ENCODE assay signal across 8 mouse cellular contexts in the genomic region with DNA sequence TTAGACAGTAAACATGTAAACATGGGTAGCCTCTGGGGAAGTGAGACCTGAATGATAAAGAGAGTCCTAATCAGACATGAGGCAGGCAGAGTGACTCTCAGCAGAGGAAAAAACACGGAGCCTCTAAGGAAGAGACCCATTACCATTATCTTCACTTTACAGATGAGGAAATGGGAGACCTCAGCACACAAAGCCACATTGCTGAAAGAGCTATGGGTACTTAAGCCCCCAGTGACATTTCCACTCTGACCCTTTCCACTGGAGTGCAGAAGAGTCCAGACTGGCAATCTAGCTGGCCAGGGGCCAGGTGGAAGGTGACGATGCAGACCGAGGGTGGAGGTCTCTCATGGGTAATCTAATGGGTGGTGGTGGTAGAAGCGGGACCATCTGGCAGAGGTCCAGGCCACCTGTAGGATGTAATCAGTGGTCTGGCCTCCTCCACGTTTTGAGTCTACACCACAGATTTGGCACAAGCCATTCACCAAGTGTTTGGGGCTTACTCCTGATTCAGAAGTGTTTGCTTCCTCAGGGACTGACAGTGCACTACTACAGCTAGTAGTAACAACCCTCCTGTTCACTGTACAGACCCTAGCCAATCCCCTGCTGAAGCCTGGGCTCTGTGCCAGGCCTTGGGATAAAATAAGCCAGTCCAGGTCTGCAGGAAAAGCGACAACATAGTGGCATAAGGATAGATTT. TPM values are rescaled to one million over a fixed set of nuclear protein-coding genes. Genes with fewer than 3 reads are reported as not detected.
DNase-seq lines count a peak whose midpoint lies in the region; ATAC-seq and TF ChIP-seq lines count a peak whose summit lies in the region.

No protein-coding gene starts in this region.

- peaks cover 100% of the 10 kb centered on the region for H3K4me1 ChIP-seq in megakaryocyte, embryonic 14.5 days
- peaks cover 56% of the 10 kb centered on the region for H3K4me1 ChIP-seq in forebrain, embryonic 13.5 days
- peaks cover 49% of the 10 kb centered on the region for H3K4me1 ChIP-seq in intestine, embryonic 15.5 days (replicated peaks)
- H3K4me1 ChIP-seq in lung, postnatal 0 days (ENCODE audit: insufficient read depth, low read depth, low read length) = peaks cover 64% of the 10 kb centered on the region

- no peaks in the 10 kb centered on the region for H3K27me3 ChIP-seq in megakaryocyte, embryonic 14.5 days (replicated peaks)
- no peaks in the 10 kb centered on the region for H3K27me3 ChIP-seq in forebrain, embryonic 13.5 days
- H3K27me3 ChIP-seq in intestine, embryonic 15.5 days (replicated peaks) = no peaks in the 10 kb centered on the region
- H3K27me3 ChIP-seq in lung, postnatal 0 days (replicated peaks; ENCODE audit: insufficient read depth, low read length) = no peaks in the 10 kb centered on the region

- WGBS in forebrain, embryonic 13.5 days = 44% methylated on average over 6 of the region's 6 CpGs
- 33% methylated on average over 6 of the region's 6 CpGs for WGBS in intestine, embryonic 15.5 days
- WGBS in lung, postnatal 0 days = 13% methylated on average over 6 of the region's 6 CpGs

- H3K9ac ChIP-seq in forebrain, embryonic 13.5 days = no peak overlapping the region
- no peak overlapping the region for H3K9ac ChIP-seq in intestine, embryonic 15.5 days
- no peak overlapping the region for H3K9ac ChIP-seq in lung, postnatal 0 days (replicated peaks; ENCODE audit: low read depth)

- peaks cover 4% of the 10 kb centered on the region; the same call in 1 of the 2 replicates for H3K9me3 ChIP-seq in megakaryocyte, embryonic 14.5 days
- H3K9me3 ChIP-seq in forebrain, embryonic 13.5 days (replicated peaks) = no peaks in the 10 kb centered on the region
- H3K9me3 ChIP-seq in intestine, embryonic 15.5 days = no peaks in the 10 kb centered on the region
- no peaks in the 10 kb centered on the region for H3K9me3 ChIP-seq in lung, postnatal 0 days (ENCODE audit: low read length)

- ATAC-seq in megakaryocyte, adult 5-6 weeks (ENCODE audit: poor library complexity, severe bottlenecking) = no peak
- ATAC-seq in forebrain, embryonic 13.5 days = peak; percentile 78
- ATAC-seq in intestine, embryonic 15.5 days = peak; percentile 28
- no peak for ATAC-seq in lung, postnatal 0 days
- no peak for ATAC-seq in inflammation-experienced regulatory T-cells, adult 6 months

- H3K4me3 ChIP-seq in megakaryocyte, embryonic 14.5 days (replicated peaks) = peak overlapping the region; percentile 86
- H3K4me3 ChIP-seq in forebrain, embryonic 13.5 days = no peak overlapping the region
- H3K4me3 ChIP-seq in intestine, embryonic 15.5 days (replicated peaks) = no peak overlapping the region
- no peak overlapping the region for H3K4me3 ChIP-seq in lung, postnatal 0 days (ENCODE audit: low read depth, low read length)

- peak overlapping the region; percentile 60 for H3K27ac ChIP-seq in forebrain, embryonic 13.5 days
- H3K27ac ChIP-seq in intestine, embryonic 15.5 days = peak overlapping the region; percentile 39
- H3K27ac ChIP-seq in lung, postnatal 0 days (ENCODE audit: low read length) = peak overlapping the region; percentile 96

- no peak for TF ChIP-seq CTCF in lung, postnatal 0 days (IDR thresholded peaks at IDR 0.05)

- DNase-seq in c-Kit-positive CD71-positive TER-119-negative erythroid progenitor cells, embryonic 14.5 days (ENCODE audit: low read depth) = peak; percentile 57
- DNase-seq in lung, postnatal 0 days (ENCODE audit: low spot score) = peak; percentile 50
- no peak for DNase-seq in natural killer cell, adult 2 months (ENCODE audit: low spot score in 2 of 2)

- peak; percentile 21; the same call in 1 of the 2 replicates for TF ChIP-seq EP300 in lung, postnatal 0 days (IDR thresholded peaks at IDR 0.05)

- peaks cover 96% of the 10 kb centered on the region for H3K36me3 ChIP-seq in megakaryocyte, embryonic 14.5 days (replicated peaks; ENCODE audit: low read length)
- H3K36me3 ChIP-seq in forebrain, embryonic 13.5 days (ENCODE audit: poor library complexity, severe bottlenecking) = peaks cover 21% of the 10 kb centered on the region
- H3K36me3 ChIP-seq in intestine, embryonic 15.5 days = peaks cover 9% of the 10 kb centered on the region; the same call in 1 of the 2 replicates
- H3K36me3 ChIP-seq in lung, postnatal 0 days (ENCODE audit: insufficient read depth, low read length) = 0 out of 2 replicates have a peak, but pooled peaks cover 7% of the 10 kb centered on the region

- H3K4me2 ChIP-seq in forebrain, embryonic 13.5 days = no peak overlapping the region; the same call in 1 of the 2 replicates
- no peak overlapping the region for H3K4me2 ChIP-seq in intestine, embryonic 15.5 days (replicated peaks)
- 0 out of 2 replicates have a peak overlapping the region, but pooled peaks have one; percentile 3 for H3K4me2 ChIP-seq in lung, postnatal 0 days (replicated peaks; ENCODE audit: low read depth, low read length)

RNA-seq across cellular contexts. Expression of gene Bcl2l1, which starts 13.8 kb away (rescaled TPM):
- 498 and 1,222 TPM in 2 replicates for polyA plus RNA-seq in megakaryocyte, embryonic 14.5 days (2012; ENCODE audit: insufficient read depth, low replicate concordance)
- 7.1 and 9.3 TPM in 2 replicates for total RNA-seq in megakaryocyte, adult 5-6 weeks (2015)
- total RNA-seq in megakaryocyte, adult 5-6 weeks (2017) = 9.3 and 12.8 TPM in 2 replicates
- polyA plus RNA-seq in forebrain, embryonic 13.5 days (2015; fragmentation: Nextera tagmentation; extraction: Ambion mirVana) = 155 and 164 TPM in 2 replicates
- polyA plus RNA-seq in intestine, embryonic 15.5 days (2015; fragmentation: Nextera tagmentation; extraction: Ambion mirVana) = 61.9 and 64.0 TPM in 2 replicates
- polyA plus RNA-seq in lung, postnatal 0 days (2015; fragmentation: Nextera tagmentation; extraction: Ambion mirVana) = 100 and 103 TPM in 2 replicates
- polyA plus RNA-seq in inflammation-experienced regulatory T-cells, adult 6 months (2017; shearing (Covaris generic)) = 10 to 100 TPM; 36.5 to 64.5 (median 41.8) TPM

RNA-seq across cellular contexts. Expression of gene Tpx2, which starts 30.0 kb away (rescaled TPM):
- polyA plus RNA-seq in megakaryocyte, embryonic 14.5 days (2012; ENCODE audit: insufficient read depth, low replicate concordance) = 1.1 and 10.4 TPM in 2 replicates
- total RNA-seq in megakaryocyte, adult 5-6 weeks (2015) = 102 TPM in 2 replicates
- total RNA-seq in megakaryocyte, adult 5-6 weeks (2017) = 122 and 126 TPM in 2 replicates
- polyA plus RNA-seq in forebrain, embryonic 13.5 days (2015; fragmentation: Nextera tagmentation; extraction: Ambion mirVana) = 102 and 103 TPM in 2 replicates
- 60.1 and 67.6 TPM in 2 replicates for polyA plus RNA-seq in intestine, embryonic 15.5 days (2015; fragmentation: Nextera tagmentation; extraction: Ambion mirVana)
- polyA plus RNA-seq in lung, postnatal 0 days (2015; fragmentation: Nextera tagmentation; extraction: Ambion mirVana) = 3.1 and 5.7 TPM in 2 replicates
- polyA plus RNA-seq in inflammation-experienced regulatory T-cells, adult 6 months (2017; shearing (Covaris generic)) = 10 to 100 TPM in 1 of 3 experiments, 1 to 10 TPM in 2; 5.3 to 56.1 (median 5.7) TPM

Comparison
In these comparisons a context has a peak if more than half of its experiments do, and no peak if none do; other contexts are left out.
1. ATAC-seq: peak in forebrain, embryonic 13.5 days (single experiment) and intestine, embryonic 15.5 days (single experiment); none in megakaryocyte, adult 5-6 weeks (single experiment), lung, postnatal 0 days (single experiment) and inflammation-experienced regulatory T-cells, adult 6 months (single experiment).
2. DNase-seq: peak in c-Kit-positive CD71-positive TER-119-negative erythroid progenitor cells, embryonic 14.5 days (single experiment) and lung, postnatal 0 days (single experiment); none in natural killer cell, adult 2 months (0 of 2).
3. H3K27ac ChIP-seq: peak in every context shown above with its lines; median percentile 96 in lung, postnatal 0 days; 60 in forebrain, embryonic 13.5 days; 39 in intestine, embryonic 15.5 days.